Mouse (Mus musculus): ENCODE data around the gene Mbtd1.

DNA sequence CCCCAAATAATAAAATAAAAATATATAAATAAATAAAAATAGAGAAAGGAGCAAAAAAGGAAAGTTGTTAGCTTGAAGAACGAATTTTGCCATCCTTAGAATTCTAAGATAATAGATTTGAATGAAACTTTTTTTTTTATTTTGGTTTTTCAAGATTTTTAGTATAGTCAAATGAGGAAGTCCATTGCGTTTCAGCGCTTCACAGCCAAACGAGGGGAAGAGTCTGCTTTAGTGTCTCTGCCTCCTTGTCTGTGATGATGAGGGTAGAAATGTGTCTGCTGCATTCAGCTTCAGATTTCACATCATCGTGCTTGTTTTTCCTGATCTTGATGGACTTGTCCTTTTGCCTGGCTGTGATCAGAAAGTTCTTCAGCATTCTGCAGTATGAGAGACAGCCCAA is 99.6 kb downstream of the Mbtd1 start:
- TF ChIP-seq CTCF (conservative IDR thresholded peaks at IDR 0.05 in 1 of 2, IDR thresholded peaks at IDR 0.05 in 1 of 2; ENCODE audit: low read depth in 2 of 2, low read length in 2 of 2) = no peak
- no peak for TF ChIP-seq POLR2A (IDR thresholded peaks at IDR 0.05; ENCODE audit: low read depth, low read length)
- no peak for TF ChIP-seq TCF12 (IDR thresholded peaks at IDR 0.05; ENCODE audit: low read depth, low read length)
- no peak for TF ChIP-seq BHLHE40 (IDR thresholded peaks at IDR 0.05; ENCODE audit: low read depth, low read length)
